In the genomic region with DNA sequence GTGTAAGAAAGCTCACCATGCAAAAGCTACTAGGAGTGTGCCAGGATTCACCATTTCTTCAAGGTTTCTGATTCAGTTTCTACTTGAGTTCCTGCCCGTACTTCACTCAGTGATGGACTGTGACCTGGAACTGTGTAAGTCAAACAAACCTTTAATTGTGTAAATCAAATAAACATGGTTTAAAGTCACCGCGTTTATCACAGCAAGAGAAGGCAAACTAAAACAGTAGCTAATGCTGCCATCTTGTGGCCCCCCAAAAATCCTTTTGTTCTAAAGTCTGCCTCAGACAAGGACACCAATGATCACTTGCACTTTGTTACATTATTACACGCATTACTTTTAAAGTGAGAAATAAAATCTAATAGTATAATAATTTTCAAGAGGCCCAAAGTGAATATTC, we compare ENCODE assay signal across 8 mouse cellular contexts.
A peak's percentile ranks its signal among the peaks of the same experiment; 100 is the strongest.
DNase-seq lines count a peak whose midpoint lies in the region; ATAC-seq and TF ChIP-seq lines count a peak whose summit lies in the region.

No protein-coding gene starts in this region.

- H3K4me2 ChIP-seq in liver, embryonic 11.5 days: no peak overlapping the region
- H3K4me2 ChIP-seq in kidney, postnatal 0 days (ENCODE audit: low read length): no peak overlapping the region
- H3K4me2 ChIP-seq in stomach, postnatal 0 days (replicated peaks; ENCODE audit: low read depth): no peak overlapping the region

- TF ChIP-seq POLR2A in liver, adult 2 months (IDR thresholded peaks at IDR 0.05; ENCODE audit: extremely low read depth, insufficient read depth, low read length): no peak

- no peak overlapping the region for H3K9ac ChIP-seq in liver, adult 2 months (ENCODE audit: low read depth, low read length)
- no peak overlapping the region for H3K9ac ChIP-seq in liver, embryonic 11.5 days (ENCODE audit: low read depth, low read length)
- no peak overlapping the region for H3K9ac ChIP-seq in kidney, postnatal 0 days (ENCODE audit: low read depth, low read length)
- H3K9ac ChIP-seq in stomach, postnatal 0 days (ENCODE audit: low read length): no peak overlapping the region

- peak; percentile 72 for DNase-seq in liver, adult 2 months (ENCODE audit: extremely low read depth, low read depth, low spot score)
- DNase-seq in liver, embryonic 11.5 days (ENCODE audit: low spot score): no peak
- peak; percentile 63 to 64 for DNase-seq in cerebellum, postnatal 14 days
- peak; percentile 11 to 50 for DNase-seq in frontal cortex, postnatal 36 days (ENCODE audit: low spot score in 2 of 2)
- DNase-seq in kidney, postnatal 0 days (ENCODE audit: low spot score): peak; percentile 52
- peak; percentile 11 for DNase-seq in lung, postnatal 14 days
- DNase-seq in stomach, postnatal 0 days (ENCODE audit: low spot score): peak; percentile 16

- H3K4me3 ChIP-seq in liver, adult 2 months (ENCODE audit: insufficient read depth, low read depth, low read length): 0 out of 2 replicates have a peak overlapping the region, but pooled peaks have one; percentile 2
- H3K4me3 ChIP-seq in liver, embryonic 11.5 days (ENCODE audit: low read depth, low read length): no peak overlapping the region
- no peak overlapping the region for H3K4me3 ChIP-seq in kidney, postnatal 0 days (replicated peaks; ENCODE audit: low read depth, low read length)
- no peak overlapping the region for H3K4me3 ChIP-seq in stomach, postnatal 0 days (ENCODE audit: low read depth, low read length)

- peaks cover 3% of the 10 kb centered on the region for H3K4me1 ChIP-seq in liver, adult 2 months (ENCODE audit: control insufficient read depth, insufficient read depth, low read length)
- H3K4me1 ChIP-seq in liver, embryonic 11.5 days (replicated peaks; ENCODE audit: control insufficient read depth, insufficient read depth, low read length): no peaks in the 10 kb centered on the region
- H3K4me1 ChIP-seq in kidney, postnatal 0 days (replicated peaks; ENCODE audit: insufficient read depth, low read length): no peaks in the 10 kb centered on the region
- no peaks in the 10 kb centered on the region for H3K4me1 ChIP-seq in stomach, postnatal 0 days (replicated peaks; ENCODE audit: control insufficient read depth, insufficient read depth)

- H3K27me3 ChIP-seq in liver, adult 2 months (ENCODE audit: control insufficient read depth, insufficient read depth, low read length): no peaks in the 10 kb centered on the region
- H3K27me3 ChIP-seq in liver, embryonic 11.5 days (replicated peaks; ENCODE audit: control insufficient read depth, insufficient read depth, low read length): no peaks in the 10 kb centered on the region
- H3K27me3 ChIP-seq in kidney, postnatal 0 days (ENCODE audit: insufficient read depth, low read length): no peaks in the 10 kb centered on the region
- no peaks in the 10 kb centered on the region for H3K27me3 ChIP-seq in stomach, postnatal 0 days (ENCODE audit: control insufficient read depth, insufficient read depth, low read length)

- no peak overlapping the region for H3K27ac ChIP-seq in liver, adult 2 months (replicated peaks; ENCODE audit: insufficient read depth, low read depth, low read length)
- no peak overlapping the region for H3K27ac ChIP-seq in liver, embryonic 11.5 days (ENCODE audit: low read depth, low read length)
- H3K27ac ChIP-seq in kidney, postnatal 0 days: no peak overlapping the region
- H3K27ac ChIP-seq in stomach, postnatal 0 days (replicated peaks): no peak overlapping the region

- no peaks in the 10 kb centered on the region for H3K9me3 ChIP-seq in liver, embryonic 11.5 days (ENCODE audit: control insufficient read depth, low read length)
- no peaks in the 10 kb centered on the region for H3K9me3 ChIP-seq in kidney, postnatal 0 days (replicated peaks; ENCODE audit: low read length)
- H3K9me3 ChIP-seq in stomach, postnatal 0 days (ENCODE audit: control insufficient read depth, low read length): no peaks in the 10 kb centered on the region

- no peak for ATAC-seq in liver, embryonic 11.5 days (replicated peaks; ENCODE audit: low FRiP score)
- no peak for ATAC-seq in kidney, postnatal 0 days (replicated peaks; ENCODE audit: low FRiP score, low read depth)
- no peak for ATAC-seq in stomach, postnatal 0 days (ENCODE audit: low FRiP score, low TSS enrichment)
- no peak for ATAC-seq in megakaryocyte-erythroid progenitor cell, adult 5-6 weeks (replicated peaks; ENCODE audit: low FRiP score, low TSS enrichment, poor library complexity, severe bottlenecking)

- TF ChIP-seq CTCF in liver, adult 2 months (IDR thresholded peaks at IDR 0.05; ENCODE audit: low read depth, low read length): peak; percentile 39; the same call in 1 of the 2 replicates
- peak; percentile 66 for TF ChIP-seq CTCF in kidney, postnatal 0 days (IDR thresholded peaks at IDR 0.05; ENCODE audit: low read depth)
- peak; percentile 68 for TF ChIP-seq CTCF in stomach, postnatal 0 days (IDR thresholded peaks at IDR 0.05; ENCODE audit: low read depth)

- TF ChIP-seq EP300 in stomach, postnatal 0 days (optimal IDR thresholded peaks at IDR 0.05): no peak

- no peaks in the 10 kb centered on the region for H3K36me3 ChIP-seq in liver, adult 2 months (ENCODE audit: control insufficient read depth, insufficient read depth, low read length)
- no peaks in the 10 kb centered on the region for H3K36me3 ChIP-seq in liver, embryonic 11.5 days (ENCODE audit: control insufficient read depth, insufficient read depth, low read length)
- no peaks in the 10 kb centered on the region for H3K36me3 ChIP-seq in kidney, postnatal 0 days (ENCODE audit: insufficient read depth, low read length)
- no peaks in the 10 kb centered on the region for H3K36me3 ChIP-seq in stomach, postnatal 0 days (ENCODE audit: control insufficient read depth, insufficient read depth, low read length)

- 7% methylated on average over 4 of the region's 4 CpGs for WGBS in liver, adult 2 months
- 33% methylated on average over 4 of the region's 4 CpGs for WGBS in liver, embryonic 11.5 days
- WGBS in kidney, postnatal 0 days: 29% methylated on average over 4 of the region's 4 CpGs
- 23% methylated on average over 4 of the region's 4 CpGs for WGBS in stomach, postnatal 0 days

- H3K79me2 ChIP-seq in liver, adult 2 months (ENCODE audit: control insufficient read depth, insufficient read depth, low read length): no peaks in the 10 kb centered on the region
